Mouse (Mus musculus): Measurements from ENCODE around the gene Negr1.

- TF ChIP-seq EP300 (IDR thresholded peaks at IDR 0.05; ENCODE audit: low read depth) (no peak), CTCF (IDR thresholded peaks at IDR 0.05; ENCODE audit: low read depth) (no peak)
Measured at GRCm38 (mm10) chr3:156739529-156739928, 177.9 kb downstream of the Negr1 start.

Measured in liver, postnatal 0 days (tissue).